Mouse (Mus musculus) liver, adult (tissue): Measurements from ENCODE around the gene Ankrd36.

ENCODE experiments used
- GATA4 ChIP-seq: IDR thresholded peaks from 2 replicates; pipeline ENCODE4 v1.6.1; 2014; ENCODE audit warnings: mild to moderate bottlenecking, low read length; ENCODE audit not compliant: insufficient replicate concordance

Ankrd36 gene

GRCm38 (mm10) chr11:5569474-5569873, at the start of gene Ankrd36:
TSS of gene Ankrd36 (plus strand) at chr11:5569684.
- TF ChIP-seq GATA4 = no peak

GRCm38 (mm10) chr11:5520412-5521265, 48.8 kb upstream of the Ankrd36 start, which contains the start of gene Xbp1:
TSS of gene Xbp1 (plus strand) at chr11:5520659.
- peak; percentile 37; the same call in 1 of the 2 replicates for TF ChIP-seq GATA4

- TF ChIP-seq GATA4 = no peak
These were observed 48.3 kb upstream of the Ankrd36 start for GRCm38 (mm10) chr11:5521266-5521515.

- no peak for TF ChIP-seq GATA4
These were observed 47.8 kb upstream of the Ankrd36 start for GRCm38 (mm10) chr11:5521516-5522291.

- no peak for TF ChIP-seq GATA4
These were observed 46.6 kb upstream of the Ankrd36 start for GRCm38 (mm10) chr11:5522798-5523415.

- TF ChIP-seq GATA4 = no peak
These were observed 44.1 kb upstream of the Ankrd36 start for GRCm38 (mm10) chr11:5525418-5525817.

GRCm38 (mm10) chr11:5526573-5527439, 42.7 kb upstream of the Ankrd36 start:
- no peak for TF ChIP-seq GATA4

- TF ChIP-seq GATA4 = no peak
These were observed 41.5 kb upstream of the Ankrd36 start for GRCm38 (mm10) chr11:5527865-5528523.

GRCm38 (mm10) chr11:5528841-5529240, 40.6 kb upstream of the Ankrd36 start:
- TF ChIP-seq GATA4 = no peak

GRCm38 (mm10) chr11:5530172-5530571, 39.3 kb upstream of the Ankrd36 start:
- TF ChIP-seq GATA4 = no peak

- no peak for TF ChIP-seq GATA4
These were observed 38.8 kb upstream of the Ankrd36 start for GRCm38 (mm10) chr11:5530717-5531116.

GRCm38 (mm10) chr11:5533108-5533507, 36.4 kb upstream of the Ankrd36 start:
- no peak for TF ChIP-seq GATA4

GRCm38 (mm10) chr11:5540331-5540730, 29.2 kb upstream of the Ankrd36 start:
- TF ChIP-seq GATA4 = no peak

- no peak for TF ChIP-seq GATA4
These were observed 28.2 kb upstream of the Ankrd36 start for GRCm38 (mm10) chr11:5541230-5541798.
